Mouse (Mus musculus) urinary bladder, adult 18-20 months (tissue): ENCODE data around the gene Slc25a10.

Source experiments
- DNase-seq, 2 experiments: peaks; one replicate each; pipeline ENCODE4 v3.0.0; 2022; ENCODE audit warnings: low spot score in 2 of 2, mixed read lengths in 2 of 2

Gene Slc25a10

DNA sequence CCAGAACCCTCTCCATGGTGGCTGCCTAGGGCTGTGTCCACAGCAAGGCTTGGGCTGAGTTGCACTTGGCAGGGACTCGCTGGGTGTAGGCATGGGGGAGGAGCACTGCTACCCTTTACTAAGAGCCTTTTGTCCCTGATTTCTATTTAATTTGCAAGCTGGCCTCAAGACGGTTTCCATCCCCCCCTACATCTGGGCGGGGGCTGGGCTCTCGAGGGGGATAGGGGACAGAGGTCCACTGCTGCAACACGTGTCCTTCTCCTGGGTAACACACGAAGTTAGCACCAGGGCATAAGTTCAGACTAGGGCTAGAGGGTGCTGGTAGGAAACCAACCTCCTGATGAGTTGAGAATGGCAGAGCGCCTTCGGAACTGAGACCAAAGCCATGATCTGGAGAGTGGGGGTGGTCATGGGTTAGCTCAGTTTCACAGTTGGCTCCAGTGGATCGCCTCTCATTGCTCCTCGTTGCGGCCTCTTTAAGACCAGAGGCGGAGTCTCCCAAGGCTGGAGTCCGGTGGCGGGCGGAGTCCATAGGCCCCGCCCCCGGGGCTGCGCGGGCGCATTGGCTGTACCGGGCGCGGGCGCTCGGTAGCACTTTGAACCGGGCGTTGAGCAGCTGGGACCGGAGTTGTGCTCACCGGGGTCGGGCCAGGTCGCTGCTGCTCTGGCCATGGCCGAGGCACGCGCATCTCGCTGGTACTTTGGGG lies at the start of gene Slc25a10:
Gene Slc25a10 (plus strand): TSS at position 524 of the 707 bp plus-strand sequence.
- DNase-seq: peak; percentile 81 to 85

DNA sequence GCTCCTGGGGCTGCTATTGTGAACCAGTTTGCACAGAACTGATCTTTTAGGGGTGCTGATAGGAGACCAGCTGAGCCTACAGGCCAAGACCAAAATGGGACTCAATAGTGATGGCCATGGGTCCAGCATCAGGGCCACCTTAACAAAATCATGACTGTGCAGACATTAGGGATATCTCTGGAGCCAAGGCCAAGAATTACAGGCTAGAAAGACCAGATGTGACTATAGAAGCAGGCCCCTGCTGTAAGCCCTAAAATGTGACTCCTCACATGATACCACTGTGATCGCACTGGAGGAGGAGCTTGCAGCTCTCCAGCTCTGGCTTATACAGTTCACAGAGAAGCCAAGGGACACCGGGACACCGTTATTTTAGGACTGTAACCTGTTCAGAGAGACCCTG lies 49.3 kb upstream of the Slc25a10 start, which contains the start of gene Tspan10:
Gene Tspan10 (plus strand): TSS at position 301 of the 400 bp plus-strand sequence.
- no peak for DNase-seq

DNA sequence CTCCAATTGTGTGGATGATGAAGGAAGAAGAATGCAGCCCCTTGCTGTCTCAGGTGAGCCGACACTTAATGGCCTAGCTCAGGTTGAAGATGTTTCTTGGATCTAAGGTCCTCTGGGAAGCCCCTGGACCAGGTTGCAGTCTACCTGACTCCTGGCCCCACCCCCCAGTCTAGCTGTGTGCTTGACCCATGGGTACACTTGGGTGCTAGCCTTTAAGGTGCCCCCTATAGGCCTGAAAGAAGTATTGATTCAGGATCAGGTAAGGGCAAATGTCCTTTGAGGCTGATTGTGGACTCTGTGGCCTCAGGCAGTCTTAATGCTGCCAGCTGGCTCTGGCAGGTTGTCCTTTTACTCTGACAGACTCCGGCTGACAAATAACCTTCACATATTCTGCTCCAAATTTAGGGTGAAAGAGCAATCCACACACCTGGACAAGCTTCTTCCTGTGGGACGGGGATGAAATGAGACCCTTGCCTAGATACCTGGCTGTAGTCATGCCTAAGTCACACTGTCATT lies 48.8 kb upstream of the Slc25a10 start:
- no peak for DNase-seq

DNA sequence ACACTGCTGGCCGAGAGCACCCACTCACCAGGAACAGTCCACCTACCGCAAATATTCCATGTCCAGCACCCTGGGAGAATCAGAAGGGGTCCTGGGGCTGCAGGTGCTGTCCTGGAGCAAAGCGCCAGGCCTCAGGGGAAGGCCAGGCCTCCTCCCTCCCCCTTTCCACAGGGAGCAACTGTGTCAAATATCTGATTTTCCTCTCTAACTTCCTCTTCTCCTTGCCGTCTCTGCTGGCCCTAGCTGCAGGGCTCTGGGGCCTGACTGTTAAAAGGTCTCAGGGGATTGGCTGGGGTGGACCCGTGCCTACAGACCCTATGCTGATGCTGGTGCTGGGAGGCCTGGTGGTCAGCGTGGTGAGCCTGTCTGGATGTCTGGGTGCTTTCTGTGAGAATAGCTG lies 47.5 kb upstream of the Slc25a10 start:
- no peak for DNase-seq

DNA sequence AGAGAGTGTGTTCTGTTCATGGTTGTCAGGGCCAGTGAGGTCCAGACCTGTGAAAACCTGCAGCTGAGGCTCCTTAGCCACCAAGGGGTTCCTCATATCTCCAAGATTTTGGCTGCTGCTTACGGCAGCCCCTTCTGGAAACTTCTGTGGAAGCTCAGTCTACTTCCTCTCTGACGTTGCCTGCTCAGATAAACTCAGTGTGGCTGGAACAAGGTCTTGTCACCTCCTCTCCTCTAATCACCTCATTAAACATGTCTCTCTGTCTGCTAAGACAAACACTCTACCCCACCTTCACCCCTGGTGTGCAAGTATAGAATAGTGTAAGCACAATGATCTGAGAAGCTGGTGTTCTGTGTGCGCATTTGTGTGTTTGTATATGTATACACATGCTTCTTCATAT lies 46.2 kb upstream of the Slc25a10 start:
- no peak for DNase-seq

DNA sequence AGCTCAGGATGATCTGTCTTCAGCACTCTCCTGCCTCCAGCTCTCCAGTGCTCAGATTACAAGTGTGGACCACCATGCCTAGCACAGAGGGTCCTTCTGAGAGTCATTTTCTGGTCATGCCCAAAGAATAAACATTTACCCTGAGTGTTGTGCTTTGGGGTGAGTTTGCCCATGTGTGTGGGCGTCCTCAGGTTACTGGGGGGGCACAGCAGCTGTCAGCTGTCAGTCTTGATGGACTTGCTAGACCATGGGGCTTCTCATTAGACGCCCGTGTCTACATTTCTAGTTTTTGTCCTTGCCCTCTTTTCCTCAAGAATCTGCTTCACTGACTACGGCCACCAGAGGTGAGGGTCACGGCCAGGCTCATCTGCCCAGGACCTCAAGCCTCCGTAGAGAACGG lies 44.5 kb upstream of the Slc25a10 start:
- DNase-seq: no peak

DNA sequence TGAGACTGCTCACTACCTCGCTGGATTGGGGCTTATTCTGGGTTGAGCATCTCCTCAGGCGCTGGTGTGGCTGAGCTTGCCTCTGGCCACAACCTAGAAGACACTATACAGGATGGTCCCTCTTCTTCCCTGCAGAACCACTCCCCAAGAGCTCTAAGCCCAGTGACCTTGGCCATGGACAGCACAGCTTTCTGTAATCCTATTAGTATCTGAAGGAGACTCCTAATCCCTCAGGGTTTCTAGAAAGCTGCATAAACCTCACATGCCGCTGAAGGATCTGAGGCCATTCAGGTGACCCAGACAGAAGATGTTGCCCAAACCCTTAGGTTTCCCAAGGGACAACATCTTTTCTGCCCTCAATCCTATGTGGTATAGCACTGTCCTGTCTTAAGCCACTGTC lies 39.4 kb upstream of the Slc25a10 start:
- no peak for DNase-seq

DNA sequence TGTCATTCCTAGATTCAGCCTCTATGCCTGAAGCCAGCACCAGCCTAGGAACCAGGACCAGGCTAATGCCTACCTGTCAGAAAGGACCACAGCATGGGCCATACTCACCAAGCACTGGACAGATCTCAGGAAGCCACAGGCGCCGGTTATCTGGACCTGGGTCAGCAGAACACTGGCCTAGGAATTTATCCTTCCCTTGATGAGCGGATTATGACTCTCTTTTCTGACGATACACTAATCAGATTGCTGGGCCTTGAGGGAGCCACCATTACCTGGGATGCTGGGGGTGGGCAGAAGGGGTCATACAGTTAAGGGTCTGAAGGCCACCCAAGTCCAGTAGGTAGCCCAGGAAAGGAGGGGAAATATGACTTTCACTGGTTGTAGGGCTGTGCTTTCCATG lies 38.3 kb upstream of the Slc25a10 start, which contains the start of gene Pde6g:
Gene Pde6g (minus strand): TSS at position 195 of the 400 bp plus-strand sequence.
- no peak for DNase-seq

DNA sequence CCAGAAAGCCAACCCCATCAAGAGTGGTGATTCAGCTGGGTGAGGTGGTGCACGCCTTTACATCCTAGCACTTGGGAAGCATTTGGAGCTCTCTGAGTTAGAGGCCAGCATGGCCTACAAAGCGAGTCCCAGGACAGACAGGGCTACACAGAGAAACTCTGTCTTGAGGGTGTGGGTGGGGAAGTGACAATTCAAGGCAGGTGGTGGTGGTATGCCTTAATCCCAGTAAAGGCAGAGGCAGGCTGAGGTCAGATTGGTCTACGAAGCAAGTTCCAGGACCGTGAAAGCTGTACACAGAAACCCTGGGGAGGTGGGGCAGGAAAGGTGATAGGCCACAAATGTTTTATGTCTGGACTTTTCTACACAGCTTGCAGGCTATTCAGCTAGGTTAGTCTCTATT lies 36.7 kb upstream of the Slc25a10 start:
- no peak for DNase-seq

DNA sequence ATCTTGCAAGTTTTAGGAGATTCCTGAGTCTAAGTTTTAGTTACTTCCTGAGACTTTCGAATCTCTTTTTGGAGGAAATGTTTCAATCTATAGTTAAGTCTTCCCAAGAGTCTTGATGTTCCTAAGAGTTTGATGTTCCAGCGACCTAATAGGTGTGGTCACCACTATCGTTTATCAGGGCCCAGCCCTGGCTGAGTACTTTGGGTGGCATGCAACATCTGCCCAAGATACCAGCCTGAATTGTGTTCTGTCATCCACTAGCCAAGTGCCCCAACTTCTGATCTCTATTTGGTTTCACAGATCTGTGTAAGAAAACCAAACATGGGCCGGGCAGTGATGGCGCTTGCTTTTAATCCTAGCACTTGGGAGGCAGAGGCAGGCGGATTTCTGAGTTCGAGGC lies 36.2 kb upstream of the Slc25a10 start:
- DNase-seq: no peak

DNA sequence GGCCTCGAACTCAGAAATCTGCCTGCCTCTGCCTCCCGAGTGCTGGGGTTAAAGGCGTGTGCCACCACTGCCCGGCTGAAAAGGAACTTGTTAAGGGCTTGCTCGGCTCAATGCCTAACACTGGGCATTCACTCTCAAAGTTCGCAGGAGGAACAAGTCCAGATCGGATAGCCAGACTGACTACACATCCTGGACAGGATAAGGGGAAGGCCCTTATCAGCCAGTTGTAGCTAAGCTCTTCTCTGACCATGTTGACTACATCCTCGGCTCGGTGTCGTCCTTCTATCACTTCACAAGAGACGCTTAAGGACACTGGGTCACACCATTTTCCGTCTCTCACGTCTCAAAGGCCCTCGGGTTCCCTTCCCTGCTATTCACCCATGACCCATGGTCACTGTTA lies 34.3 kb upstream of the Slc25a10 start:
- DNase-seq: peak in 1 of 2 experiments; percentile 4

DNA sequence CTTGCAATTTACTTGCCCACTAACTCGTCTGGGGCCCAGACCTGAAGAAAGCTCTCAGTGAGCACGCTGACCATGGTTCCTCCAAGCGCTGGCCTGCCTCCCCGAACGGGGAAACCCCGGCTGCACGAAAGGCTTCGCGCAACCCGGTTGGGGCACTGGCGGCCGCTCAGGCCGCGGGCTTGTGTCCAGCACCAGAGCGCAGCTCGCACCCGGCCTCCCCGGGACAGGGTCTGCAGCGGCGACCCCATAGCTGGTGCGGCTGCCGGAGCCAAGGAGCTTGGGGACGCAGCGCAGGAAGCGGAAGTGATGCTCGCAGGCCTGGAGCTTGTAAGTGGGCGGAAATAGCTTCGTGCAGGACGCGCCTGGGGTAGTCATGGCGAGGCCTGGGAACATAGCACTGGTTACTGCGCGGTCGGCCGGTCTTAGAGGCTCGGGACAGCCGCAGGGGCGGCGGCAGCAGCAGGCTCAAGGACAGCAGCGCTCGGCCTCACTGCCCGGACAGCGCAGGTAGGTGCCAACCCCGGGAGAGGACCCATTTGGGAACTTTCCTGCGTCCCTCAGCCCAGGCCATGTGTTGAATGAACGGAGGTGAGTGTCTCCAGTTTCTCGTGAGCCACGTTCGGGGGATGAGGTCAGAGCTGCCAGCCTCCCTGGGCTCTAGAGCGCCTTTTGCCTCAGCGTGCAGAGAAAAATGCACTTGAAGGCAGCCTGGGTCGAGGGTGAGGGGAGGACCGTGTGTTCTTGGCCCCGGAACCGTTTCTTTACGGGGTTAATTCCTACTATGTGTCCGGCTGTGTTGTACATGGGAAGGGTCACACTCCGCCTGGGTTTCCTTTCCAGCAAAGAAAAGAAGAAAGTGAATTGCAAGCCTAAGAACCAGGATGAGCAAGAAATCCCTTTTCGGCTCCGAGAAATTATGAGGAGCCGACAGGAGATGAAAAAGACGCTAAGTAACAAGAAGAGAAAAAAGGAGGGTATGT lies 33.6 kb upstream of the Slc25a10 start, which contains the start of the genes Oxld1 and Ccdc137:
Gene Oxld1 (minus strand): TSS at position 297 of the 980 bp plus-strand sequence.
Gene Ccdc137 (plus strand): TSS at position 344 of the 980 bp plus-strand sequence.
- peak; percentile 49 to 81 for DNase-seq

DNA sequence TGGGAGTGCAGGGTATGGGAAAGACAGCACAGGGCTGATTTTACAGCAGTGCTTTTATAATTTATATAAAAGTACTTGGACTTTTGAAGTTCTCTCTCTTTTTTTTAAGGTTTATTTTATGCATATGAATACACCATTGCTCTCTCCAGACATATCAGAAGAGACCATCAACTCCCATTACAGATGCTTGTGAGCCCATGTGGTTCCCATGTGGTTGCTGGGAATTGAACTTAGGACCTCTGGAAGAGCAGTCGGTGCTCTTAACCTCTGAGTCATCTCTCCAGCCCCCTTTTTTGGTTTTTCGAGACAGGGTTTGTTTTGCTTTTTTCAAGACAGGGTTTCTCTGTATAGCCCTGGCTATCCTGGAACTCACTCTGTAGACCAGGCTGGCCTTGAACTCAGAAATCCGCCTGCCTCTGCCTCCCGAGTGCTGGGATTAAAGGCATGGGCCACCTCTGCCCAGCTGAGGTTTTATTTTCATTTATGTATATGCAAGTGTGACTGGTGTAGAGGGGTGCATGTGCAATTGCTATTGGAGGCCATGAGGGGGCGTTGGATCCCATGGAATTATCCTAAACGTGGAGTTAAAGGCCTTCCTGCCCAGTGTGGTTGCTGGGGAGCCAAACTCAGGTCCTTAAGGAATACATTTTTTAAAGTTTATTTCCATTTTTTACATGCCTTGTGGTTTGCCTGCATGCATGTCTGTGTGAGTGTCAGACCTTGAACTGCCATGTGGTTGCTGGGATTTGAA lies 32.6 kb upstream of the Slc25a10 start:
- DNase-seq: no peak

DNA sequence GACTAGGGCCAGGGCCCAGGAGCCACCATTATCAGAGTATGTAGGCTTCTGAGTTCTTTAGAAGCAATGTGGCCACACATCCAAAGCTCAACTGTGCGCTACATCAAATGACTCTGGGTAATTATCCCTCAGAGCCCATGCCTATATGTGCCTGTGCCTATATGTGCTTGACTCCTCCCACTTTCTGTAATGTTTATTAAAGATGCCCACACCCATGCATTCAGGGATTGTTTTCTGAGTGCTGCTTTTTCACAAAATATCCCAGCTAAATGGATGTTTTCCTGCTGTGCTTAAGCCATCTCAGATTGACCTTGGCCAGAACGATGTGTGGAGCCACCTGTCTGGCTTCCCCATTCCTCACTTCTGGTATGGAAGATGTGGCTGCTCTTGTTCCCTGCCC lies 28.1 kb upstream of the Slc25a10 start:
- no peak for DNase-seq

DNA sequence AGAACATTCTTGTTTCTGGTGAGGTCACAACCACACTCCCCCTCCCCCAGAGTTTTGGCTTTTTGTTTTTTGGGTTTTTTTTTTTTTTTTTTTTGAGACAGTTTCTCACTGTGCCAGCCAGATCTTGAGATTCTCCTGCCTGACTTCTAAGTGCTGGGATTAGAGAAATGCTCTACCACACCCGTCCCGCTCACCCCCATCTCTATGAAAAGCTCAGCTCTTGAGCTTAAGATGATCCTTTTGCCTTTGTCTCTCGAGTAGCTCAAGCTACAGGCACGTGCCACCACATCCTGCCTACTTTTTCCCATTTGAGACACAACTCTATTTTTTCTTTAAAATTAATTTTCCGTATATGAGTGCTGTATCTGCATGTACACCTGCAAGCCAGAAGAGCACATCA lies 27.3 kb upstream of the Slc25a10 start:
- no peak for DNase-seq

DNA sequence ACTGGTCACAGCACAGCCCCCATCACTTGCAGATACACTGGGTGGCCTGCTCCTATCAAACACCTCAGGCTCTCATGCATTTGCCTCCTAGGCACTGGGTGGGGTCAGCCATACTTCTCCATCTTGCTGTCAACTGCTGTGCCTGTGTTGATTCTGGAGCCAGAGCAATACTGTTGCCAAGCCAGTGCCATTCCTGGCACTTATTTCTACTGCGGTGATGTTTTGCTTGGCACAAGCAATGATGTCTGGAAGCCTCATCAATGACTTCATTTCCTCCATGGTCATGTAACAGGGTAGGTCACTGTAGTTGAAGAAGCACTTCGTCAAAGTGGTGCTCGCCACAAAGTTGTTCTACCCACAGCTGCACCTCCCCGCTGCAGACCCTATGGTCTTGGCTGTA lies 26.1 kb upstream of the Slc25a10 start:
- DNase-seq: no peak

DNA sequence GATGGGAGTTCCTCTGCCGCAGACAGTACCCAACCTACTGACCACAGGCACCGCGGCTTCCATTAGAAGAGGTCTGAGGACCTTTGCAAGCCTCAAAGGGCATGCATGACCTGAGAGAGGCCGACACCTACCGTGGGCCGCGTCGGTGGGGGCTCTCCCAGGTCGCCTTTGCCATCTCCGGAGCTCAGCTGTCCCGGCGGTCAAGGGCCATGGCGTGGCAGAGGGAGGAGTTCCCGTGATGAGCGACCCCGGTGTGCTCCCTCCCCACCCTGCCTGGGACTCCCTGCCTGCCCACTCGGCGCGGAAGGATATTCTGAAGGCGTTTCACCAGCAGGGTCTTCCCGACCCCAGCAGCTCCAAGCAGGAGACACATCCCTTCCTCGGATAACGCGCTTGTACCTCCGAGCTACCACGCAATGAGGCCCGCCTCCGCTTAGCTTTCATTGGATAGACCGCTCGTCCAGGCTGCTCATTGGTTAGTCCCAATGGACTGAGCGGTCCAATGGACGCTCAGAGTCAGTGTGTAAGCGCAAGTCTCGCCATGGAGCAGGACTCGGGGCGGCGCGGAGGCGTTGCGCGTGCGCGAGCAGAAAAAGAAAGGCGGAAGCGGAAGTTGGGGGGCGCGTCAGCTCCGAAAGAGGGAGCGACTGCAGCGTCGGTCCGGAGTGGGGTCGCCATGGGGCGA lies 24.4 kb upstream of the Slc25a10 start, which contains the start of gene Arl16:
Gene Arl16 (minus strand): TSS at position 557 of the 685 bp plus-strand sequence.
- DNase-seq: peak; percentile 82 to 92

DNA sequence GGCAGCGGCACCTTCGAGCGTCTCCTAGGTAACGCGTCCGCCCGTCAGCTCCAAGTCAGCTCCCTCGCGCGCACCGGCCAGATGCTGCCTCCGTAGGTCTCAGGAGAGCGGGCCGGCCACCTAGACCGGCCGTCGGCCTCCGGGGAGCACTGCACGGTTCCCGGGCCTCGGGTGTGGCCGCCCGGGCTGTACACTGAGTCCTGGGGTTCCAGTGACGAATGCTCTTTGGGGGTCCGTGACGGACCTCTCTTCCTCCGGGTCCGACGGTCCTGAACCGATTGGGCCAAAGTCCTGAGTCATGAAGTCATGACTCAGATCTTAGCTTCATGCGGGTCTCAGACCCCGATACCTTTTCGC lies 23.9 kb upstream of the Slc25a10 start:
- DNase-seq: no peak

DNA sequence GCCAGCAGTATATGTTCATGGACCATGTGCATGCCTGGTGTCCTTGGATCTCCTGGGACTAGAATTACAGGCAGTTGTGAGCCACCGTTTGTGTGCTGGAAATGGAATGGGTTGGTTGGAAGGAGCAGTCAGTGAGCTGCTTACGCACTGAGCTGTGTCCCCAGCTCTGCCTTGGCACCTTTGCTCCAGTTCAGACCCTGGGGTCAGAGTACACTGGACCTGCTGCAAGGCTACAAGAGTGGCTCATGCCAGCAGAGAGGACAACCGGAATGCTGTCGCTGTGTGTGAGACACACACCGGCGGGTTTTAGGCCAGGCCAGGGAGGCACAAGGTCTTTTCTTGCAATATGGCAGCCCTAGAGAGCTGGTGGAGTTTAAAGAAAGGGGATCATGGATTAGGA lies 19.6 kb upstream of the Slc25a10 start:
- DNase-seq: no peak

DNA sequence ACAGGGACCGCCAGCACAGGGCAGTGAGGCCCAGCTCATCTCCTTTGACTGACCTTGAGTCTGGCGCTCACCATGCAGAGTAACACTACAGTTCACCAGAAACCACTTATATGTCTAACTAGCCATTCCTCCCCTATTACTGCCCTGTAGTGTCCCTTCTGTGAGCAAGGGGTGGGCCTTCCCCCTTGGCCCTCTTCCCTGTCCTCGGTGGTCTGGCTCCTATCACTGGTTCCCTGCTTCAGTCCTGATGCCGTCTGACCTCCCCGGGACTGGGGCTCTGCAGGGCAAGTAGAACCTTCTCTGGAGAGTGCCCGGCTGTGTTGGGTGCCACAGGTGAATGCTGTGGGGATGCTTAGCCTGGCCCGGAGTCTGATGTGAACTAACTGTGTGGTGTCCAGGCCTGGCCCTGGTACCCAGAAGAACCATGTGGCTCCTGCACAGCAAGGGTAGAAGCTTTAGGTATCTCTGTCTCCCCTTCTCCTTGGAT lies 8.1 kb upstream of the Slc25a10 start:
- no peak for DNase-seq
